Mouse (Mus musculus) ES-Bruce4 (cell line): ENCODE results near the gene Ccl7. TPM values are rescaled to one million over a fixed set of nuclear protein-coding genes. Genes with fewer than 3 reads are reported as not detected.

ENCODE experiments used
- H3K27ac ChIP-seq: 2 replicates; pipeline ENCODE4 v1.5.1; 2012; ENCODE audit warnings: low read length, inconsistent platforms; ENCODE audit not compliant: insufficient read depth
- H3K27me3 ChIP-seq: 2 replicates; pipeline ENCODE4 v1.6.1; 2012; ENCODE audit warnings: mild to moderate bottlenecking, low read length, inconsistent platforms; ENCODE audit not compliant: control insufficient read depth, poor library complexity, insufficient read depth, severe bottlenecking
- H3K36me3 ChIP-seq: 2 replicates; pipeline ENCODE4 v1.6.1; 2012; ENCODE audit warnings: inconsistent platforms, mild to moderate bottlenecking, low read length, moderate library complexity; ENCODE audit not compliant: control insufficient read depth, poor library complexity, insufficient read depth, severe bottlenecking
- H3K4me1 ChIP-seq: one replicate; pipeline ENCODE4 v1.8.1; 2011; ENCODE audit warnings: low read length; ENCODE audit not compliant: control insufficient read depth, insufficient read depth
- H3K4me3 ChIP-seq: 2 replicates; pipeline ENCODE4 v1.5.1; 2011; ENCODE audit warnings: low read depth, mild to moderate bottlenecking, low read length
- H3K9ac ChIP-seq: 2 replicates; pipeline ENCODE4 v1.6.1; 2012; ENCODE audit warnings: low read depth, mild to moderate bottlenecking, inconsistent platforms; ENCODE audit not compliant: poor library complexity, severe bottlenecking
- H3K9me3 ChIP-seq: replicated peaks from 2 replicates; pipeline ENCODE4 v1.6.1; 2012; ENCODE audit warnings: mild to moderate bottlenecking, low read length, inconsistent platforms; ENCODE audit not compliant: control insufficient read depth, poor library complexity, insufficient read depth, severe bottlenecking
- CTCF ChIP-seq: IDR thresholded peaks from one replicate; pipeline ENCODE4 v1.8.1; 2011; ENCODE audit warnings: low read depth, low read length
- EP300 ChIP-seq: IDR thresholded peaks from 2 replicates; pipeline ENCODE4 v1.6.1; 2011; ENCODE audit warnings: low read depth, low read length; ENCODE audit not compliant: insufficient read depth
- POLR2A ChIP-seq: IDR thresholded peaks from one replicate; pipeline ENCODE4 v1.8.1; 2011; ENCODE audit warnings: low read length; ENCODE audit not compliant: insufficient read depth
- polyA plus RNA-seq: library from polyadenylated mRNA; stranded (reverse); fragments of >200 nt; gene quantifications from 2 replicates; pipeline ENCODE4 v1.2.4, GENCODE M21; 2011; ENCODE audit warnings: low read depth; ENCODE audit not compliant: missing spikeins, insufficient read depth, insufficient read length

Ccl7 gene
- polyA plus RNA-seq, 1 experiment: 3.3 TPM

DNA sequence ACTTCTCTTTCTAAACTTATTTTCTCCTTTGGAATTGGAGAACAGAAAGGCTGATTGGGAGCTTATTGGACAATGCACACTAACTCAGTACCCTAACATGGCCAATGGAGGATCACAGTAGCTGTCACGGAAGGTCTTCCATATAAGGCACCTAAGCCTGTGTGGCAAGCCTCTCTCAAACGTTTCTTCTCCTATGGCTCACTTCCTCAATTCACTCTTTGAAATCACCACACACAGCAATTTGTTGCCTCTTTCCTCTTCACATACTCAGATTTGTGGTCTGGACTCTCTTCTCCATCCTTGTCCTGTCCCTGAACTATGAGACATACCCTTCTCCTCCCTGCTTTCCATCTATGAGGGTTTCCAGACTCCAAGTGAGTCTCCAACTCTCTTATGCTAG, 40.7 kb upstream of the Ccl7 start:
- Histone ChIP-seq H3K36me3 (no peaks in the 10 kb centered on the region), H3K4me3 (no peak overlapping the region), H3K27ac (no peak overlapping the region), H3K9ac (no peak overlapping the region), H3K9me3 (no peaks in the 10 kb centered on the region), H3K4me1 (no peaks in the 10 kb centered on the region), H3K27me3 (no peaks in the 10 kb centered on the region)
- no peak for TF ChIP-seq CTCF
- TF ChIP-seq EP300: no peak
- TF ChIP-seq POLR2A: no peak

DNA sequence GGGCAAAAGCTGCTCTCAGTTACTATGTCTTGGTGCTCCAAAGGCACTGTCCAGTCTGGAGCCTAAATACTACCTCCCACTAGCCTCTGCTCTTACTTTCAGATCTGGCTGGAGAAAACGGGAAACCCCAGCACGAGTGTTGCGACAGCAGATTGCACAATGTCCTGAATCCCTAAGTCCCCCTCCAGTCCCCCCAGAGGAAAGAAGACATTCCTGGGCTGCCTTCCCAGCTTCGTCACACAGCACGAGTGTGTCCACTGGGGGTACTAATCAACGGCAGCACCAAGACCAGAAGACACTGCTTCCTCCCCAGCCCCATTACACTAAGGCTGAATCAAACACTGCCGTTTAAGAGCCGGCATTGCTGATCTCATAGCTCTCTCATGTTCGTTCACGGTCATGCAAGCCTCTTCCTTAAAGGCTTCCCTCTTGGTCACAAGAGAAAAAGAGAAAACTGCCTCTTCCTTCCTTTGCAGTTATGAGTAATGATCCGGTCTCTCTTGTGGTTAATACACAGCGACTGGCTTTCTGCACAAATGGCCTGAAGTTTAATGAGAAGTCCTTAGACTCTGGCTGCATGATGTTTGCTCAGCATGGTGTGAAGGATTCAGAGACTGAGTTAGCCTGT, 38.6 kb upstream of the Ccl7 start:
- no peak overlapping the region for H3K4me3 ChIP-seq
- no peaks in the 10 kb centered on the region for H3K36me3 ChIP-seq
- no peaks in the 10 kb centered on the region for H3K4me1 ChIP-seq
- H3K9me3 ChIP-seq: no peaks in the 10 kb centered on the region
- TF ChIP-seq EP300 (no peak), CTCF (no peak), POLR2A (no peak)
- H3K9ac ChIP-seq: no peak overlapping the region
- H3K27me3 ChIP-seq: no peaks in the 10 kb centered on the region
- H3K27ac ChIP-seq: no peak overlapping the region

DNA sequence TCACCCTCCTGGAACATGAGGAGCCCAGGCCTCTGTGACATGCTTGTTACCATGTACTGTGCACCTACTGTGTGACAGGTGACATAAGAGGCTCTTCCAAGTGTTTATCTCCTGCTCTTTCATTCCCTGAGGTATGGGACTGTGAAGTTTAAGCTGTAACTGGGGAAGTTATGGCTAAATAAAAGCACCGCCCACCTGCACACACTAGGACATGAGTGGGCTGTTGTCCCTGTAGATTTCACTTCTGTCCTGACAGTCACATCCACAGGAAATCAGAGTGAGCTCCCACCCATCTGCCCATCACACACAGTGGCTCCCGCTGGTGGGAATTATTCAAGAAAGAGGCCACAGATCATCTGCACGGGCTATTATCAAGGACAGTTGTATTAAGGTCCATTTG, 35.4 kb upstream of the Ccl7 start:
- H3K9me3 ChIP-seq: peaks cover 4% of the 10 kb centered on the region; the same call in 1 of the 2 replicates
- no peak overlapping the region for H3K9ac ChIP-seq
- no peaks in the 10 kb centered on the region for H3K4me1 ChIP-seq
- no peak overlapping the region for H3K27ac ChIP-seq
- no peaks in the 10 kb centered on the region for H3K27me3 ChIP-seq
- no peaks in the 10 kb centered on the region for H3K36me3 ChIP-seq
- no peak overlapping the region for H3K4me3 ChIP-seq
- no peak for TF ChIP-seq POLR2A
- TF ChIP-seq CTCF: no peak

DNA sequence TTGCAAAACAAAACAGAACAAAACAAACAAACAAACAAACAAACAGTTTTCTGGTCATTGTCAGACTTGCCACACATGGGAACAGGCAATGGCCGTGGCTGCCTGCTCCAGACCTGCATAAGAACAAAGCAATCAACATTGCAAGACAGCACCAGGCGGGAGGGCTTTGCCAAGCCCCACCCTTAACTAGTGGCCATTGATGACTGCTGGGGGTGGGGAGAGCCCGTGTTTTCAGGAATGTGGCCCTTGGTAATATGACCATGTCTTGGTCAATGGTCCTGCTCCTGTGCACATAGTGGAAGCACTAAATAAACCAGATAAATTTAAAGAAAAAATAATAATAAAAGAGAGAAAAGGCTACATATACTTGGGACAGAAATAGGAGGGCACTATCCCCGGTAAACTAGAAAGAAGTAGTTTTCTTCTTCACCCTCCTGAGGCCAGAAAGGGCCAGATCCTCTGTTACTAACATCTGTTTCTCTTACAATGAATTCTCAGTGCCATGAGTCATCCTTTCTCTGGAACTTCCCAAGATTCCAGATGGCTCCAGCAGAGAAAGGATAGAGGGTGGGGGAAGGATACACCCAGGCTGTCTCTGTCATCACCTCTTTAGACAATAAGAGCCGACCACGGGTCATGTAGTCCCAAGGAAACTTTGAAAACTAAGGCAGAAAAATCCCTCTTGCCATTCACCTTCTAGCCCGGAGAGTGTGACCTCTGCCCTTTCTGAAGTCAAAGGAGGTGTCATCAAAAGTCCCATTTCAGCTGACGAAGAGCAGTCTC, 33.9 kb upstream of the Ccl7 start:
- no peak overlapping the region for H3K4me3 ChIP-seq
- H3K9ac ChIP-seq: no peak overlapping the region
- H3K27me3 ChIP-seq: no peaks in the 10 kb centered on the region
- peaks cover 4% of the 10 kb centered on the region; the same call in 1 of the 2 replicates for H3K9me3 ChIP-seq
- H3K4me1 ChIP-seq: no peaks in the 10 kb centered on the region
- no peak for TF ChIP-seq CTCF
- H3K27ac ChIP-seq: no peak overlapping the region
- no peaks in the 10 kb centered on the region for H3K36me3 ChIP-seq

DNA sequence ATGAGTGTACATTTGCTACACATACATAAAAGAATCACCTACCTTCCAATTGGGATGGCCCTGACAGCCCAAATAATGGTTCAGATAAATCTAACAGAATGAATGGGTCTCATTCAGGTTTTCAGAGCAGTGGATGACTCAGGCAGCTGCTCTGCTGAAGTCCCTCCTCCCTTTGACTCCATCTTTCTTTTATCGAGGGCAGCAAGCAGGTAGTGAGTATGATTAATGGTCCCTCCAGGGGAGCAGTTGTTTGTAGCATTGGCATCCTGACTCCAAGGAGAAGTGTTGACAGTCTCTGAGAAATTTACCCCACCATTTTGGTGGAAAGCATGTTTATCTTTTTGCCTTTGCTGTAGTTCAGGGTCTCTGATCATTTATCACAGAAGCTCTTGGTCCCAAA, 31.8 kb upstream of the Ccl7 start:
- Histone ChIP-seq H3K9me3 (peaks cover 4% of the 10 kb centered on the region; the same call in 1 of the 2 replicates), H3K36me3 (no peaks in the 10 kb centered on the region), H3K27ac (no peak overlapping the region), H3K27me3 (no peaks in the 10 kb centered on the region), H3K4me3 (no peak overlapping the region), H3K4me1 (no peaks in the 10 kb centered on the region), H3K9ac (no peak overlapping the region)
- no peak for TF ChIP-seq CTCF
- TF ChIP-seq EP300: no peak
- TF ChIP-seq POLR2A: no peak

DNA sequence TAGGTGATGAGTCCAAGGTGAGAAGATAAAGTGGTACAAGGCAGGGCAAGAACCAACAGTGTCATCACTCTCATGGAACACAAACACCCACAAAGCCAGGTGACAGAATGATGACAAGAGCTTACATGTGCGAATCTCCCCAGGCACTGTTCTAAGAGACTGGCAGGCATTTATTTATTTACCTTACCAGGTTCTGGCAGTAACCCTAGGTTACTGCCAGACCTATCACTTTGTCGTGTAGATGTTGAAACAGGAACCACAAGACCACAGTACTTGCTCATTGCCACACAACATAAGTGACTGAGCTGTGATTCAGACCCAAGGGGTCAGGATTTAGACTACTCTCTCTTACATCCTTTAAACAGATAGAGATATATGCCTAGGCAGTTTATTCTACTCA, 30.4 kb upstream of the Ccl7 start:
- TF ChIP-seq EP300: no peak
- TF ChIP-seq POLR2A: no peak
- TF ChIP-seq CTCF: no peak
- H3K27me3 ChIP-seq: no peaks in the 10 kb centered on the region
- no peaks in the 10 kb centered on the region for H3K4me1 ChIP-seq
- peaks cover 4% of the 10 kb centered on the region; the same call in 1 of the 2 replicates for H3K9me3 ChIP-seq
- no peak overlapping the region for H3K9ac ChIP-seq
- H3K36me3 ChIP-seq: no peaks in the 10 kb centered on the region
- no peak overlapping the region for H3K4me3 ChIP-seq
- no peak overlapping the region for H3K27ac ChIP-seq
